Mouse (Mus musculus) urinary bladder, postnatal 25 days (tissue): ENCODE results near the gene Abraxas2.

ENCODE experiments used
- DNase-seq: peaks from one replicate; pipeline ENCODE4 v3.0.0; 2022; ENCODE audit warnings: low spot score

Gene Abraxas2

DNA sequence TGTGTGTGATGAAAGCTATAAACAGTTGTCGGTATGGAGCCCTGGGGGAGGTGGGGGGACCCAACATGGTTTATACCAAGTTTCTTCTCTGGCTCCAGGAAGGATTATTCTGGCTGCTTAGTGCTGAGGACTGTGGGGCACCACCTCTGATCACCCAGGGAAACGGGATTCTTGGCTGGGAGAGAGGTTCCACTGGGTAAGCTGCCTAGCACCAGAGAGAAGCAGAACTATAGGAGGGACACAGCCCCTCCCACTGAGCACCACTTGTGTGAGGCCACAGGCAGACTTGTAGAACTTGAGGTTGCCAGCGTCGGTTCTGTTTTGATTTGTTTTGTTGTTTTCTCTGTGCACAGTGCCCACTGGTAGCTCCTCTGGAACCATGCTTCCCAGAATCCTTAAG, 5.1 kb upstream of the Abraxas2 start:
- no peak for DNase-seq

DNA sequence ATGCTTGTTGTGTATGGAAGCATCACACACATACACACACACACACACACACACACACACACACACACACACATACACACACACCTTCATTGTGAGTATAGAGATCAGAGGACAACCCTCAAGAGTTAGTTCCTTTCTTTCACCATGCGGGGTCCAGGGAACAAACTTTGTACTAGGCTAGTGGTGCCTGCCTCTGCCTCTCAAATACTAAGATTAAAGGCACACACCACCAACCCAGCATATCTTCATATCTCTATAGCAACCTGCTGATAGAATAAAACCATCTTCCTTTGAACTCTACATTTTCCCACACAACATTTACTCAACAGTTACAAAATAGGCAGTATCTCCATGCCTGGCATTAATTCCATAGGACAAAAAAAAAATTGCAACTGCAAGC, 2.9 kb upstream of the Abraxas2 start:
- no peak for DNase-seq

DNA sequence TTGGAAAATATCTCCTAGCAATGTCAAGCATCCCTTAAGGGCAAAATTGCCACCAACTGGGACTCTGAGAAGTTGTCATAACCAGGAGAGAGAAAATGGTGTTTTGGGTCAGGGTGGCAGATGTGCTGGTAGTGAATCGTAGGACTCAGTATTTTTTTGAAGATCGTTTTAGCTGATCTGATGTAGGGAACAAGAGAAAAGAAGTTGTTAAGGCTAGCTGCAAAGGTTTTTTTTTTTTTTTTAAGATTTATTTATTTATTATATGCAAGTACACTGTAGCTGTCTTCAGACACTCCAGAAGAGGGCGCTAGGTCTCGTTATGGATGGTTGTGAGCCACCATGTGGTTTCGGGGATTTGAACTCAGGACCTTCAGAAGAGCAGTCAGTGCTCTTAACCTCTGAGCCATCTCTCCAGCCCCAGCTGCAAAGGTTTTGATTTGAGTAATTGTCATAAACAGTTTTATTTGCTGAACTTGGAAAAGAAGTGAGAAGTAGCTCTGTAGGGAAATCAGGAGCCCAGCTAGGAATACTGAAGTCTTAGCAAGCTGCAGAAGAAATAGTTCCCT, 899 bp upstream of the Abraxas2 start:
- no peak for DNase-seq

DNA sequence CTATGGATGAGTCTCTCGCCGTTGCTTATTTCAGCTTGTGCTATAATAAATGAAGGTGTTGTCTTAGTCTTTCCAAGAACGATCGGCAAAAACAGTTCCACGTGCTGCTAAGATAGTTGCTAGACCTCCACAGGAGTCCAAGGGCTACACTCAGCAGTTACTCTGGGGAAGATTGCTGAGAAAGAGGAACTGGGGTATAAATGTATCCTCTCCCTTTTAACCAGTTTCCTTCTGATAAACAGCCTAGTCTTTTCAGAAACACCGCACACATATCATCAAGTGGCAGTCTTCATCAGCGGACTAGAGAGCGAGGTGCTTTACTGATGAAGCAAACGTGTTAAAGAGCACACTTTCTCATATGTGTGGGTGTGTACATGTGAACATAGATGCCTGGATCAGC, 7.3 kb downstream of the Abraxas2 start:
- DNase-seq, result no peak

DNA sequence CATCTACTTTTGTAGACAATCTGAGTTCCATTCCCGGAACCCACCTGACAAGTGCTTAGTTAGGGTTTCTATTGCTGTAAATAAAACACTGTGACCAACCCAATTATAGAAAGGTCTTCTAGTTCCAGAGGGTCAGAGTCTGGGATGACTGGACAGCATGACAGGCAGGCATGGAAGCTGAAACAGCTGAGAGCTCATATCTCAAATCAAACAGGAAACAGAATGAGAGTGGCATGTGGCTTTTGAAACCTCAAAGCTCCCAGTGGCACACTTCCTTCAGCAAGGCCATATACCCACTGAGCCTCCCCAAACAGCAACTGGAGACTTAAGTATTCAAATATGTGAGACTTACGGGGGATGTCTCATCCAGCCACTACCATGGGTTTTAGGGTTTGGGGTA, 14.0 kb downstream of the Abraxas2 start:
- no peak for DNase-seq

DNA sequence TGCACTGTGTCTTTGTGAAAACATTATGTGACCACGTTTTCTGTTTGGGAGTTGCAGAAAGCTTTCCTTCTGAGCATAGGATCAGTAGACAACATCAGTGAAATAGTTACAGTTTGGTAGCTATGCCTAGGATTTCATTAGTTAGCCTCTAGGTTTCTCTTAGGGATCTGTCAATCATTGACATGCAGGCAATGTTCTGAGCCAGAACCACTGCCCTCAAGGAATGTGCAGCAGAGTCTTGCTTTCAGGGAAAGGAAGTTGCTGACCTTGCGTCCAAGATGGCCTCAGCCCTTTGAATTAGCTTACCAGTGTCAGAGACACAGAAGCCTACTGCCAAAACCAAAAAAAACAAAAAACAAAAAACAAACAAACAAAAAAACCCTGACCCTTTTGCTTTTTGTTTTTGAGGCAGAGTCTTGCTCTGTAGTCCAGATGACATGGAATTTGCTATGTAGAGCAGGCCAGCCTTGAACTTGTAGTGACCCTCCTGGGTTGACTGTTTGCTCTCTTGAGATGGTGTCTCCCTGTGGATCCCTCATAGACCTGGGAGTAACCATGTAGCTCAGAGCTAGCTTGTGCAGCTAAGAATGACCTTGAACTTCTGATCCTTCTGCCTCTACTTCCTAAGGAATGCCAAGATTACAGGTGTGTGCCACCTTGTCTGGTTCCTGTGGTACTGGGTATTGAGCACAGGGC, 16.5 kb downstream of the Abraxas2 start:
- no peak for DNase-seq

DNA sequence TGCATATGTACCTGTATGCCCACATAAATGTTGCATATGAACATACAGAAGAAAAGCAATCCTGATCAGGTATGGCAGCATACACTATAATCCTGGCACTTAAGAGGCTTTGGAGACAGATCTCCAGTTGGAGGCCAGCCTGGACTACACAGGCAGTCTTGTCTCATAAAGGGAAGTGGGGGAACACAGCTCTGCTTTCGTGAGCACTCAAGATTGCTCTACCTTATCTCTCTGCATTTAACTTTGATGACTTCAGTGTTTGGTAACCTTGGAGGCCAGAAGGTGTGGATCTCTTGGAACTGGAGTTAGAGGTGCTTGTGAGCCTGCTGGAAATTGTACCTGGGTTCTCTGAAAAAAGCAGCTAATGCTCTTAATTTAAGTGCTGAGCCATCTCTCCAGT, 21.3 kb downstream of the Abraxas2 start:
- no peak for DNase-seq

DNA sequence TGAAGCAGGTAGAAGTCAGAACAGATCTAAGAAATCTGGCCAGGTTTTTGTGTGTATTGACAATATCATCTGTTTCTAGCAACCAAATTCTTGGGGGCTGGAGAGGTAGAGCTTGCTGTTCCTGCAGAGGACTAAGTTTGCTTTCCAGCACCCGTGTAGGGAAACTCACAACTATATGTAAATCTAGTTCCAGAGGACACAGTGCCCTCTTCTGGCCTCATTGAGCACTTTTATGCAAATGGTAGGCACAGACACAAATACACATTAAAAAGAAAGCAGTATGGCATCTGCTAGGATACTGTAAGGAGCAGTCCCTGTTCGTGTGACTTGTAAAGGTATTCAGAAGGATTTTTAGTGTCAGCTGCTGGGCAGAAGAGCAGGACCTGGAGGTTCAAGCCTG, 23.3 kb downstream of the Abraxas2 start:
- no peak for DNase-seq

DNA sequence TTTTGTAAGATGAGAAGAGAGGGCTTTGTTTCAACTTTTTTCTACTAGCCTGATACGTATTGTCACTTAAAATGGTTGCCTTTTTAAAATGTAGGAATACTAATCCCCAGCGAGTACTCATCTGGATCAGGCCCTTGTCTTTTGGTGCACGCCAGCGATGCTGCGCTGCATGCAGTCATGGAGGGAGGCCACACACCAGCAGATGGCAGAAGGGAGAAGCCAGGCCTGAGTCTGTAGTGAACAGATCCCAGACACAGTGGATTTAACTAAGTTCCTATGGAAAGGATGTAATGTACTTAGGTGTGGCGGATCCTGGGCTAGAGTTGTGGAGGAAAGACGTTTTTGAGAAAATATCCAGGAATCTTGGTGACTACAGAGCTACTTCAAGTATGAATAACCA, 25.0 kb downstream of the Abraxas2 start:
- DNase-seq, result no peak

DNA sequence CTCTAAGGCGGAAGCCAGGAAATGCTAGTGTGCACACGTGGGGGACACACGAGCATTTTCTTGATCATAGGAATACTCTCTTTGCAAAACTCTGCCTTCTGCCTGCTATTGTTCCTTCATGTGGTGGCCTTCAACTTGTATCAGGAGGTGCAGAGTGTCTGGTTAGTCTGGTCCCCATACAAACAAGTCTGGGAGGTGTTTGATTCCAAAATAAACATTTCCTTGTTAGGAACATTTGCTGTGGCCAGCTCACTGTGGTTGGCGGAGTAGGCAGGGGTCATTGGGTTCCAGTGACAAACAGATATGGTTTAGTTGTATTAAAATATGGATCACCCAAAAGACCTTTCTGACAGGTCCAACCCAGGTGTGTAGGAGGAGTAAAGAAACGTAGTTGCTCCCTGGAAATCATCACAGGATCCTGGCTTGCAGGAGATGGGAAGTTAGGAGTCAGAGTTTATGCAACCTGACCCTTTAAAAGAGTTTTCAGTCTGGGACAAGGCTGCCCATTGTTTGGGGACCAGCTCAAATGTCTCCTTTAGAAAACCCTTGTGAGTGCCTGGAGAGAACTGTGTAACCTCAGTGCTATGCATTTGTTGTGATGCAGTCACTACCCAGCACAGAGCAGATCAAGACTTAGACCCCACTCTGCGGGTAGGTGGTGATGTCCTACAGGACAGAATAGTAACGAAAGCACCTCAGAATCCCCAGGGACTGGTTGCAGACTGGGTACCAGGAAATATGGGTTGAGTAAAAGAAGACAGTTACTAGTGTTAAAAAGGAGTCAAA, 28.2 kb downstream of the Abraxas2 start:
- no peak for DNase-seq

DNA sequence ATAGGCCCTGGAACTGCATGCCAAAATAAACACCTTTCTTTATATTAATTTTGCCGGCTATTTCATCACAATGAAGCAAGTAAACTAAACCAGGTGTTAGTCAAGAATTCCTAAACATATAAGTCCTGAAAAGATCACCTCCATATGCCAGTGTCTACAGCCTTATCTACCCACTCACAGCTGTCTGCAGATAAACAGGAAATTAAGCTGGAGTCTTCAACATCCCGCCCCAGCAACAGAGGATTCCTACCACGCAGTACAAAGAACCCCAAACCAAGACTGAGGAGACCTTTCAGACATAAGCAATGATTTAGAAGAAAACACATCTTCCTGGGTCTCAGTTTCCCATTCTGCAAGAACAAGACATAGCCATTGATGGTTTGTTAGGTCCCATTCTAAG, 29.0 kb downstream of the Abraxas2 start:
- no peak for DNase-seq

DNA sequence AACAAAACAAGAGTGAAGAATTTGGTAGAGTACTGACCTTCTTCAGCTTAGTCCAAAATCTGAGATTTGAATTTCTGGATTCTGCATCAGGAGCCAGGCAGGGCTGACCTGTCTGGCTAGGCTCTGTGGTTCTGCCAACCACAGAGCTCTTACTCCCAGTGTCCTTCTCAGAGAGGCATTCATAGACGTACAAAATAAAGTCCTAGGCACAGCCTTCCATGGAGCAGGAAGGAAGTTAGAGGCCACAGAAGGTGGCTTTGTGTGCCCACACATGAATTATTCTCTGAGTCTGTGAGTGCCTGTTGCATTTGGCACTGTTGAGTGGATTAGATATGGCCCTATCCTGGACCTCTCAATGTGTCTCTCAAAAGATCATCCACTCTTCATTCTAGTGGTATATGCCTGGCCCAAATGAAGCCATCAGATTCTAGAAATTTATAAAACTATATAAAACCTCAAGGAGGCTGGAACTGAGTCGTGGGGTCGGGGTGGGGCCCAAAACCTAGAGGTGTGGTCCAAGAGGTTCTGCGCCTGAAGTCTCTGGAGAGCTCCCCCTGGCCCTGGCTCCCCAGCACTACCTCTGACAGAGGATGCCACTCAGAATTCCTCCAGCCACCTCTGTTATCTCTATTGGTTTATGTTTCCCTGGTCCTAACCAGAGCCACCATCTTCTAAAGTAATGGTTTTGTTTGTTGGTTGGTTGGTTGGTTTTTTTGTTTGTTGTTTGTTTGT, 29.7 kb downstream of the Abraxas2 start:
- DNase-seq, result no peak

DNA sequence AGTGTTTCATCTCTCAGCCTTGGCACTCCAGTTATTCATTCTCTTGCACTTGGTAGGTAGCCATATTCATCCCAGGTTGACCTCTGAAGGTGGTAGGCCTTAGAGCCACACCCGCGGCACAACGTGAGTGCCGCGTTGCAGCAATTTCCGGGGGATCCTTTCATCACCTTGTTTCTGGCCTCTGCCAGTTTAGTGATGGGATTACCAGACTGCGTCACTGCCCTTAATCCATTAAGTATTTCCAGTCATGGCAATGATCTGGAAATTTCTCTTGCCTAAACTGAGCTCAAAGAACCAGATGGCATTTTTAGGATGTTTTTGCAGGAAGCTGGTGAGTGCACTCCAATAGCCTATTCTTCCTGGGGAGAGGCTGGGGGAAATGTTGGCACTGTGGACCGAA, 30.7 kb downstream of the Abraxas2 start:
- no peak for DNase-seq

DNA sequence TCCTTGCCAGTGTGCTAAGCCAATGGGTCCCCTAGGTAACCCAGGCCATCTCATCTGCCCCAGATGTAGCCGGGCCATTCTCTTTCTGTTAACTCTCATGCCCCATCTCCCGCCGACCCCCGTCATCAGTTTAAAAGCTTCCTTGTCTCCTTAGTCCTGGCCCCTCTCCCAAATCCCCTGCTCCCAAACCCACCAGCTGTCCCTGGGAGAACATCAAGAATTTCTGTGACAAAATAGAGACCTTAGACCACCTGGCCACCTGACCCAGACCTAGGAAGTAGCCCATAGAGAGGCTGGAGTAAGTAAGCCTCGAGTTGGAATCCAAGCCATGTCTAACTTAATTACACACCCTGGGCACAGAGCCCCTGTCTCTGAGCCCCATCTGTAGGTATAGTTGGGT, 31.2 kb downstream of the Abraxas2 start:
- DNase-seq, result no peak

DNA sequence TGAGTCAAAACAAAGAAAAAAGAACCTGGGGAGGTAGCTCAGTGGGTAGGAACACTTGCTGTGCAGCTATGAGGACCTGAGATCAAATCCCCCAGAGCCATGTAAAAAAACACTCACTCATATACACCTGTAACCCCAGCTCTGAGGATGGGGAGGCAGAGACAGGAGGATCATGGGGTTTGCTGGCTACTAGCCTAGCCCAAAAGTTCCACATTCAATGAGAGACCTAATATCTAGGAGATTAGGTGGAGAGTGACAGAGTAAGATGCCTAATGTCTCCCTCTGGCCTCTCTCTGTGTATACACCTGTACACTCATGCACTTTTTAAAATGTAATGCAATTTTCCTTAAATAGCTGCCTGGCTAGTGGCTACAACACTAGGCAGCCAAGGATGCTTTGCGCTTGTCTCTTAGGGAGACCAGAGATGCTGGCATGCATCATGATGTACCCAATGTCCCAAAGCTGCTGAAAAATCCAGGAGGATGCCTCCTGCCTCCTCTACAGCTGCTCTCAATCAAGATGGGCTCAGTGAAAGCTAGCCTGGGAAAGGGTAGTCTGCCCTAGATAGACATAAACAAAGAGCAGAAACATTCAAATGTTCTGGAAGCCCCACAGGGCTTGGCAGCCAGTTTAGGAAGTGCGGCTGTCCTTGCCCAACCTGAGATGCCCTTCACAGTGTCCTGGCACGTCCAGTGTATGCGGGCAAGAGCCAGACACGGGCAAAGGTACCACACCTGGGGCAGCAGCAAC, 32.7 kb downstream of the Abraxas2 start:
- DNase-seq, result no peak

DNA sequence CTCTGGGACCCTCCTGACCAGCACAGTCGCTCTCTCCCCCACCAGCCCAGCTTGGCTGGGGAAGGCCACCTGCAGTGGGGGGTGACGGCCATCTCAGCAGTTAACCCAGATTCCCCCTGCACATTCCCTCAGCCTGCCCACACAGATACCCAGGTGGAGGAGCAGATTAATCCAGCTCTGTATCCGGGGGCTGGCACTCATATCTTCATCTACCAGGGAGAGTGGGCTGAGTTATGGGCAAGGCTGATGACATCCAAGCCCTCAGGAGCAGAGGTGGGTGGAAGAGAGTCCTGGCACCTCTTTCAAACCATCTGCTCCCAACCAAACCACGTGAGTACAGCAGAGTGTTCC, 33.3 kb downstream of the Abraxas2 start:
- DNase-seq, result no peak

DNA sequence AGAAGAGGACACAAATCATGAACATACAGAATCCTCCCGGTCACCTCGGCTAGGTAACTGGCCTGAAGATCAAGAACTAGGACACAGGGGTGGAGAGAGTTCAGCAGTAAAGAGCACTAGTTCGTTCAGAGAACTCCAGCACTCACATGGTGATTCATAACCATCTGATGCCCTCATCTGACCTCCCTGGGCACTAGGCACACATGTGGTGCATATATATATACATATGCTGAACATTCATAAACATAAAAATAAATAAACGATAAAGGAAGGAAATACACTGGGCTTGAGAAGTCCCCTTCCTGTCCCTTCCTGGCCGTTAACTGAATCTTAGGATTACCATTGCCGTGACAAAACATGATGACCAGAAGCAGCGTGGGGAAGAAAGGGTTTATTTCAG, 33.8 kb downstream of the Abraxas2 start:
- no peak for DNase-seq

DNA sequence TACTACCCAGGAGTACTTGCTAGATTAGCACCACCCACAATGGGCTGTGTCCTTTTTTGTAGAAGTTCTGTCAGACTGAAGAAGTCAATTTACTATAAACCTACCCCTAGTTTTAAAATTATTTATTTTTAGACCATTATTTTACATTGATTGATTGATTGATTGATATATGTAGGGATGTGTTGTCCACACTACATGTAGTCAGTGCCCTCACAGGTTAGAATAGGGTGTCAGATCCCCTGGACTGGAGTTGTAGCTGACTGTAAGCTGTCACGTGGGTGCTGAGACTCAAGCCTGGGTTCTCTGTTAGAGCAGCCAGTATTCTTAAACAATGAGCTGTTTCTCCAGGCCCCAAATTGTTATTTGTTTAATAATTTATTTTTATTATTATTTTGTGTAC, 34.3 kb downstream of the Abraxas2 start:
- DNase-seq, result no peak

DNA sequence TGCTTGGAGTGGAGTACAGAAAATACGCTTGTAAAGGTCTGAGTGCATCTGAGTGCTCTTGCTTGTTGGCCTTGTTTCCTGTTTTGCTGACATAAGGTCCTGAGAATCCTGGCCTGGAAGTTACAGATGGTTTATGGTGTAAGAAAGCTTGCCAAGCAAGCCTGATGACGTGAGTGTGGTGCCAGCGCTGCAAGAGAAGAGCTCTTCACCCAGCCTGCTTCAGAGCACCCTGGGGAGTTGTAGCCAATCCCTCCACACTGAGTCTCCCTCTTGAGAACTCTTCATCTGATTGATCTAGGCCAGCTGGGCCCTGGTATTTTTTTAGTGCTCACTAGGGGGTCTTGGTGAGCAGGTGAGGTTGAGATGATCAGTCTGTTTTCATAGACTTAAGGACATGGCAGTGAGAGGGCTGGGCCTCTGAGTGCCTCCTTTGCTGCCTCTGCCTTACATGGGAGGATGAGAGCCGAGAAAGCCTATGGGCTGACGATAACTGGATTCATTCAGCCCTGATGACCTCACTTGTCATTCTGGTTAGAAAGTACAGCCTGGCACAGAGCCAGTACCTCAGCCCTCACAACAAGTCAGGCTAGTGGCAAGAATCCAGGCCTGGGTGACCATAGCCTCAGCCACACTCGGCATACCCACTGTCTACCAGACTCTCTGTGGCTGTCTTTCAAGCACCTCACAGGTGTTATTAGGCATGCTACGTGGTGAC, 36.0 kb downstream of the Abraxas2 start:
- DNase-seq, result no peak

DNA sequence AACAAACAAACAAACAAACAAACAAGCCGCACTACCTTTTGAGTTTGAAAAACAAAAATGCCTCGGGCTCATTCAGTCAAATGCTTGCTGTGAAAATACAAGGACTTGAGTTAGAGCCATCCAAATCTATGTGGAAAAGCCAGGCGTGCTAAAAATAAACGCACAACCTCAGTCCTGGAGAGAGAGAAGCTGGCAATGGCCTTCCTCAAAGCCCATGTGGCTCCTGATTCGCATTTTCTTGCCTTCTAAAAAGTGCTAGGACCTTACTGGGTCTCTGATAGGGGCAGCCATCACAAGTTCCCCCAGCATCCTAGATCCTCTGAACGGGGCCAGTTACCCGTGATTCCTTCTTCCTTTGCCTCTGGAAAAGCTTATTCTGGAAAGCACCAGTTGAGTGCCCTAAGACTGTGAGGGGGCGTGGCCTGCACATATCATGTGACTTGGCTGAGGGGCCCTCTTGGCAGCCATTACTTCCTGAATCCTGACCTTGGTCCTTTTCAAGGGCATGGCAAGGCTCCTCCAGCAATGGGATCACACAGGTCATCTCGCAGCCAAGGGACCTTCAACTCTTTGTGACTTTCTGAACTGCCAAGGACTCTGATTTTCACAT, 37.3 kb downstream of the Abraxas2 start:
- DNase-seq, result no peak

DNA sequence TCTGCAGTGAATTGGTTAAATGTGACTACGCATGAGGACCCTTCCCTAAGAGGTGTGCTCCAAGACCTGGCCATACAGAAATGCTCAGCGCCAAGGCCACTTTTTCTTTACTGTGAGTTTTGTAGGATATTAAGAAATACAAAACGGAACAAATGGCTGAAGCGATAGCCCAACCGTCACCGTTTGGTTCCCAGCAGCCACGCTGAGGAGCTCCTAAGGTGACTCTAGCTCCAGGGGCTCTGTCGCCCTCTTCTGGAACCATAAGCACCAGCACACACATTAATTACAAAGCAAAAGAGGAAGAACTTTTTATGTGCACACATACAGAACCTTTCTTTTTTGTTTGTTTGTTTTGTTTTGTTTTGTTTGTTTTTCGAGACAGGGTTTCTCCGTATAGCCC, 38.2 kb downstream of the Abraxas2 start:
- no peak for DNase-seq
